Mouse (Mus musculus) CD4-positive, CD25-positive, alpha-beta regulatory T cell, adult 9 weeks (primary cell): ENCODE data around the gene Folh1. TPM values are rescaled to one million over a fixed set of nuclear protein-coding genes. Genes with fewer than 3 reads are reported as not detected.

Source experiments
- polyA plus RNA-seq: library from polyadenylated mRNA; unstranded; fragments of 100-300 nt; shearing (Covaris generic); gene quantifications from one replicate; pipeline ENCODE4 v1.2.1, GENCODE M21; 2017

Gene Folh1
- polyA plus RNA-seq, result not detected

GRCm38 (mm10) chr7:86775617-86776325 lies at the start of gene Folh1:
Gene Folh1 (minus strand): TSS chr7:86775943.

DNA sequence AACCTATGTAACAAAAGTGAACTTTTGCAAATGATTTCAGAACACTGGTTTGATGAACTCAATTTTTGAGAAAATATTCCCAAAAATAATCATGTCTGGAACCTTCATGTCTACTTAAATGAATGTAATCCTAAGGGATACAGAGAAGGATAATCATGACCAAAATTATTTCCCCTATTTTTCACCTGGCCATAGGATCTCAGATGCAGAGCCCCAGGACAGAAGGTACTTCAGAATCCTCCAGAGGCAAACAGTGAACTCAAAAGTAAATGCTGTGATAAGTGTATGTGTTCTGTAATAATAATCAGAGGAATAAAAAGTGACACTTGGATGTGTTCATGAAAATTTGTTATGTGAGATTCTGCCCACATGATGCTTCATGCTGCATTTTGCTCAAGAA lies 19.0 kb upstream of the Folh1 start, which contains the start of gene Vmn2r77:
Gene Vmn2r77 (plus strand): TSS at position 301 of the 400 bp plus-strand sequence.

GRCm38 (mm10) chr7:86688030-86688429 lies 87.7 kb downstream of the Folh1 start, which contains the start of gene Olfr292:
Gene Olfr292 (plus strand): TSS chr7:86688330.

Other genes starting within 250 kb of the Folh1 start
- not detected for gene Olfr295, start 192.1 kb downstream of the Folh1 start, polyA plus RNA-seq
- not detected for gene Olfr294, start 159.3 kb downstream of the Folh1 start, polyA plus RNA-seq
- not detected for gene Olfr293, start 126.9 kb downstream of the Folh1 start, polyA plus RNA-seq
- not detected for gene Olfr292, start 87.6 kb downstream of the Folh1 start, polyA plus RNA-seq
- gene Vmn2r77, start 19.1 kb upstream of the Folh1 start, polyA plus RNA-seq, result 0.06 TPM
- not detected for gene Vmn2r78, start 139.2 kb upstream of the Folh1 start, polyA plus RNA-seq
- 0.07 TPM for gene Vmn2r79, start 220.2 kb upstream of the Folh1 start, polyA plus RNA-seq